Mouse (Mus musculus): ENCODE measurements around the gene Spon2.

DNA sequence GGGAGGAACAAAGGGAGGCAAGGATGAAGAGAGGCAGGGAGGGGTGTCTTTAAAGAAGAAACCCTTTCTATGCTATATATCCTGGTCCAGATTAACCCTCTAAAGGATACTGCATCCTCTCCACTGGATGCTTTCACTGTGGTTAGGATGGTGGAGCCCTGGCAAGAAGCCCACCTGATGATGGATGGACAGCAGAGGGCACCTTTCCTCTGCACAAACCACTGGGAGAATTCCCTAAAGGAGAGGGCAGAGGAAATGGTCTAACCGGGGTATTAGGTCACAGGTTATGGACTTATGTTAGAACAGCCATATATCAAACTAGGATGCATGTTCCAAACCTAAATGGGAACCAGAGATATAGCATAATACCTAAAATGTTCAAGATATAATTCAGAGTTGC lies 18.2 kb downstream of the Spon2 start:
- no peak for TF ChIP-seq CTCF (IDR thresholded peaks at IDR 0.05; ENCODE audit: borderline replicate concordance, control insufficient read depth, extremely low read depth, insufficient read depth, low read length, poor library complexity)
- TF ChIP-seq POLR2A (IDR thresholded peaks at IDR 0.05; ENCODE audit: control insufficient read depth, extremely low read depth, insufficient read depth, low read length, poor library complexity) = no peak

All from thymus, adult 2 months (tissue).